Mouse (Mus musculus) C2C12 (cell line): ENCODE results near the gene A830018L16Rik. TPM values are rescaled to one million over a fixed set of nuclear protein-coding genes. Genes with fewer than 3 reads are reported as not detected.

ENCODE experiments used
- H3K27me3 ChIP-seq: one replicate; pipeline ENCODE4 v1.6.1; 2011; ENCODE audit not compliant: control insufficient read depth, insufficient read depth, insufficient read length
- H3K36me3 ChIP-seq: one replicate; pipeline ENCODE4 v1.6.1; 2011; ENCODE audit not compliant: control insufficient read depth, insufficient read depth
- H3K4me3 ChIP-seq: one replicate; pipeline ENCODE4 v1.5.1; 2011; ENCODE audit warnings: mild to moderate bottlenecking, control low read depth; ENCODE audit not compliant: poor library complexity, insufficient read depth, severe bottlenecking
- H3K79me2 ChIP-seq: one replicate; pipeline ENCODE4 v1.6.1; 2011; ENCODE audit not compliant: control insufficient read depth, insufficient read depth
- H3K79me3 ChIP-seq: one replicate; pipeline ENCODE4 v1.6.1; 2011; ENCODE audit warnings: low read depth, control low read depth
- H3ac ChIP-seq: one replicate; pipeline ENCODE3; 2011; ENCODE audit warnings: low read depth; ENCODE audit not compliant: control insufficient read depth, insufficient read length
- CEBPB ChIP-seq: IDR thresholded peaks from one replicate; pipeline ENCODE4 v1.6.1; 2011; ENCODE audit warnings: low read depth, mild to moderate bottlenecking, control low read depth, moderate library complexity
- CTCF ChIP-seq: IDR thresholded peaks from one replicate; pipeline ENCODE4 v1.5.1; 2011; ENCODE audit not compliant: control insufficient read depth, insufficient read depth, insufficient read length
- FOSL1 ChIP-seq: IDR thresholded peaks from one replicate; pipeline ENCODE4 v1.8.0; 2011; ENCODE audit warnings: mild to moderate bottlenecking, low read length; ENCODE audit not compliant: poor library complexity, insufficient read depth, severe bottlenecking
- MAX ChIP-seq: IDR thresholded peaks from one replicate; pipeline ENCODE4 v1.6.1; 2011; ENCODE audit warnings: mild to moderate bottlenecking, control low read depth
- MYOD1 ChIP-seq: IDR thresholded peaks from one replicate; pipeline ENCODE4 v1.6.1; 2011; ENCODE audit warnings: low read depth; ENCODE audit not compliant: control insufficient read depth, insufficient read length
- MYOG ChIP-seq: IDR thresholded peaks from one replicate; pipeline ENCODE4 v1.6.1; 2011; ENCODE audit not compliant: control insufficient read depth, insufficient read length; ENCODE audit errors: extremely low read depth
- USF1 ChIP-seq: IDR thresholded peaks from one replicate; pipeline ENCODE4 v1.6.1; 2011; ENCODE audit warnings: low read depth, mild to moderate bottlenecking, control low read depth, moderate library complexity
- polyA plus RNA-seq: library from polyadenylated mRNA; unstranded; fragments of >200 nt; fragmentation: generic; extraction: Trizol; gene quantifications from one replicate; pipeline ENCODE4 v1.2.1, GENCODE M21; 2012; ENCODE audit warnings: missing spikeins

The A830018L16Rik gene
- polyA plus RNA-seq, 1 experiment = not detected

- Histone ChIP-seq H3ac (no peak overlapping the region), H3K4me3 (no peak overlapping the region), H3K27me3 (no peaks in the 10 kb centered on the region), H3K79me3 (no peaks in the 10 kb centered on the region), H3K36me3 (no peaks in the 10 kb centered on the region), H3K79me2 (no peaks in the 10 kb centered on the region)
- TF ChIP-seq CTCF = no peak
- TF ChIP-seq MAX = no peak
- TF ChIP-seq MYOD1 = no peak
- TF ChIP-seq FOSL1 = no peak
- no peak for TF ChIP-seq MYOG
- TF ChIP-seq USF1 = no peak
- no peak for TF ChIP-seq CEBPB
Measured at GRCm38 (mm10) chr1:11570274-11570673, 156.4 kb downstream of the A830018L16Rik start.

- no peaks in the 10 kb centered on the region for H3K79me2 ChIP-seq
- no peak overlapping the region for H3K4me3 ChIP-seq
- no peak overlapping the region for H3ac ChIP-seq
- no peaks in the 10 kb centered on the region for H3K79me3 ChIP-seq
- no peaks in the 10 kb centered on the region for H3K36me3 ChIP-seq
- no peaks in the 10 kb centered on the region for H3K27me3 ChIP-seq
- TF ChIP-seq FOSL1 = no peak
- TF ChIP-seq CTCF = no peak
- TF ChIP-seq MAX = no peak
- no peak for TF ChIP-seq CEBPB
- TF ChIP-seq USF1 = no peak
- TF ChIP-seq MYOG = no peak
- TF ChIP-seq MYOD1 = no peak
Measured at GRCm38 (mm10) chr1:11573462-11573861, 159.6 kb downstream of the A830018L16Rik start.

- TF ChIP-seq USF1 = no peak
- no peaks in the 10 kb centered on the region for H3K27me3 ChIP-seq
- H3K36me3 ChIP-seq = no peaks in the 10 kb centered on the region
- no peaks in the 10 kb centered on the region for H3K79me2 ChIP-seq
- no peak overlapping the region for H3ac ChIP-seq
- H3K4me3 ChIP-seq = no peak overlapping the region
- no peaks in the 10 kb centered on the region for H3K79me3 ChIP-seq
Measured at GRCm38 (mm10) chr1:11580026-11580425, 166.1 kb downstream of the A830018L16Rik start.

GRCm38 (mm10) chr1:11588305-11588704 is 174.4 kb downstream of the A830018L16Rik start:
- H3ac ChIP-seq = no peak overlapping the region
- no peaks in the 10 kb centered on the region for H3K79me2 ChIP-seq
- no peaks in the 10 kb centered on the region for H3K79me3 ChIP-seq
- H3K36me3 ChIP-seq = no peaks in the 10 kb centered on the region
- TF ChIP-seq CEBPB (no peak), MYOG (no peak), CTCF (no peak), MAX (no peak), USF1 (no peak), MYOD1 (no peak), FOSL1 (no peak)
- H3K4me3 ChIP-seq = no peak overlapping the region
- H3K27me3 ChIP-seq = no peaks in the 10 kb centered on the region

- Histone ChIP-seq H3K79me2 (no peaks in the 10 kb centered on the region), H3K36me3 (no peaks in the 10 kb centered on the region), H3K4me3 (no peak overlapping the region), H3K79me3 (no peaks in the 10 kb centered on the region), H3ac (no peak overlapping the region), H3K27me3 (no peaks in the 10 kb centered on the region)
- TF ChIP-seq MYOG (no peak), CTCF (no peak), MYOD1 (no peak), USF1 (no peak), FOSL1 (no peak), CEBPB (no peak), MAX (no peak)
Measured at GRCm38 (mm10) chr1:11650137-11650536, 236.2 kb downstream of the A830018L16Rik start.

GRCm38 (mm10) chr1:11652773-11653172 is 238.9 kb downstream of the A830018L16Rik start:
- no peaks in the 10 kb centered on the region for H3K79me2 ChIP-seq
- H3K79me3 ChIP-seq = no peaks in the 10 kb centered on the region
- no peaks in the 10 kb centered on the region for H3K36me3 ChIP-seq
- TF ChIP-seq FOSL1 = no peak
- TF ChIP-seq CTCF = no peak
- no peak for TF ChIP-seq USF1
- TF ChIP-seq MYOG = no peak
- TF ChIP-seq MAX = no peak
- TF ChIP-seq CEBPB = no peak
- TF ChIP-seq MYOD1 = no peak
- H3ac ChIP-seq = no peak overlapping the region
- no peak overlapping the region for H3K4me3 ChIP-seq
- H3K27me3 ChIP-seq = no peaks in the 10 kb centered on the region
